Mouse (Mus musculus): ENCODE measurements at regions not wholly inside any gene's neighbourhood (a gene's known extent, or its start where the extent isn't known, plus 50 kb on each side); places are given as distances from the start of the nearest gene placed in this dataset.

DNA sequence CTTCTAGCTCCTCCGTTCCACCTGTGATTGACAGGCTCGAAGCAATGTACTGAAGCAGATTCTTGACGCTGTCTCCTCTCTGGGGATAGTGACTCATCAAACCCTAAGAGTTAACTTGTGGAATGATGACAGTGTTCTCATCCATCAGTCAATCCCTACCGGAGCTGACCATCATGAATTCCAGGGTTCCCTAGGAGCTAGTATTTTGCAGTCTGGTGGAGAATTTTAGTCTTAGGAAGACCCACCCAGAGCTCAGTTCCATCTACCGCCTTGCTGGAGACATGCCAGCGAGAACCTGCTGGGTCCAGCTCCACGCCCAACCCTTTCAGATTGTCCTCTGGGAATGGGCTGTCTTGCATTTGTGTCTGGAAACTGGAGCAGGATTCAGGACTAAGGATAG, 85.4 kb upstream of the Zfp366 start:
- no peak for DNase-seq (ENCODE audit: low spot score in 2 of 2)

DNA sequence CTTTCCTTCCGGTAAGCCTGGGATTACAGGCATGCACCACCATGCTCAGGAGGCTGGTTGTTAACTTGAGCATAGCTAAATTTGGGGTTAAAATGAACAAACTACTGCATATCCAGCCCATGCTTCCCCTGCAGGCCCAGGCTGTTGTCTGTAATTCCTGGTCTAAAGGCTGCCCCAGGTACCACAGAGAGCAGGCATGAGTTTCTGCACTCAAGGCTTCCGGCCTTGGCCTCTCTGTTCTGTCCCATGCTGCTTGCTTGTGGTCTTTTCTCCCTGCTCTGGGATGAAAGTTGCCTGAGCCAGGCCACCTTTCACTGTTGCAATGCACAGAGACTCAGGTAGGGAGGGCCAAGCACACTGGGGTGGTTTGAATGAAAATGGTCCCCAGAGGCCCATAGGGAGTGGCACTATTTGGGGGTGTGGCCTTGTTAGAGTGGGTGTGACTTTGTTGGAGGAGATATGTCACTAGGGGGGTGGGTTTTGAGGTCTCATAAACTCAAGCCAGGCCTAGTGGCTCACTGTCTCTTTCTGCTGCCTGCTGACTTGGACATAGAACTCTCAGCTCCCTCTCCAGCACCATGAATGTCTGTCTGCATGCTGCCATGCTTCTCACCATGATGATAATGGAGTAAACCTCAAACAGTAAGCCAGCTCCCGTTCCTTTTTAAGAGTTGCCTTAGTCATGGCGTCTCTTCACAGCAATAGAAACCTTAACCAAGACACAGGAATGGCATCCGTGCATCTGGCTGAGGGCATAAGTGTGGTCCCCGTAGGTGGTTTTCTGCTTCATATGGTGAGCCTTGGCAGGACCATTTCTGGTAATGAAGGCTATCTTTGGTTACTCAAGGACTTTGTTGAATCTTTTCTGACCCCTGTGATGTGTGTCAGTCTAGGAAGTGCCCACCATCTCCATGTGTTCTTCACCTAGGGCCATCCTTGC, 86.7 kb upstream of the Zfp366 start:
- no peak for DNase-seq (ENCODE audit: low spot score in 2 of 2)

DNA sequence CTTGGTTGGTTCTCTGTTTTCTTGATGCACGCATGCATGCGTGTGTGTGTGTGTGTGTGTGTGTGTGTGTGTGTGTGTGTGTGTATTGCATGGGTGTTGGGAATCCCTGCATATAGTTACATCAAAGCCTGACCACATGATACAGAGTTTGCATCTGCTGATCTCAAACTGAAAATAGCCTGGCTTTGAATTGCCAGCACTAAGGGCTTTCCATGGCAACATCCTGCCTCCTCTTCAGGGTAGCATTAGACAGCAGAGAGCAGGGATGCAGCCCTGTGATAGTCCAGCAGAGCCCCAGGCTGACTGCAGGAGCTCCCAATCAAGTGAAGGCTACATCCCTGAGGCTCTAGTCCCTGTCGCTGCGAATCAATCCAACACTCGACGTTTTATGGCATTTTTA, 87.8 kb upstream of the Zfp366 start:
- no peak for DNase-seq (ENCODE audit: low spot score in 2 of 2)

- no peak for DNase-seq (ENCODE audit: low spot score in 2 of 2)
These were observed 89.6 kb upstream of the Zfp366 start for GRCm38 (mm10) chr13:99095006-99095405.

DNA sequence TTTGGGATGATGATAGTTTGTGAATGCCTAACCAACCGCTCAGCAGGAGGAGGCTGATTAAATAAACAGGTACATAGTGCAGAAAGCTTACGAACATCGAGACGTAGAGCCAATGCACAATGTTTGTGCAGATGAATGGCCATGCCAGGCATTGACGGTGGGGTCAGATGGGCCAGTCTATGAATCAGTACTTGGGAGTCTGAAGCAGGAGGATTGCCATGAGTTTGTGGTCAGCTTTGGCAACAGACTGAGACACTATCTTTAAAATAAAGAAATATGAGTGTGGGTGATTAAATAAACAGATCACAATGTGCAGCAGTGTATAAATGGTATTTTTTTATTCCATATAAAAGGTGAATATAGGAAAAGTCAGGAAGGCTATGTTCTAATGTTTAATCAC, 90.4 kb upstream of the Zfp366 start:
- DNase-seq (ENCODE audit: low spot score in 2 of 2): no peak

GRCm38 (mm10) chr13:99093269-99093668, 91.4 kb upstream of the Zfp366 start:
- DNase-seq (ENCODE audit: low spot score in 2 of 2): peak; percentile 63 to 79

GRCm38 (mm10) chr13:99092279-99092930, 92.2 kb upstream of the Zfp366 start:
- peak; percentile 34 to 57 for DNase-seq (ENCODE audit: low spot score in 2 of 2)

DNA sequence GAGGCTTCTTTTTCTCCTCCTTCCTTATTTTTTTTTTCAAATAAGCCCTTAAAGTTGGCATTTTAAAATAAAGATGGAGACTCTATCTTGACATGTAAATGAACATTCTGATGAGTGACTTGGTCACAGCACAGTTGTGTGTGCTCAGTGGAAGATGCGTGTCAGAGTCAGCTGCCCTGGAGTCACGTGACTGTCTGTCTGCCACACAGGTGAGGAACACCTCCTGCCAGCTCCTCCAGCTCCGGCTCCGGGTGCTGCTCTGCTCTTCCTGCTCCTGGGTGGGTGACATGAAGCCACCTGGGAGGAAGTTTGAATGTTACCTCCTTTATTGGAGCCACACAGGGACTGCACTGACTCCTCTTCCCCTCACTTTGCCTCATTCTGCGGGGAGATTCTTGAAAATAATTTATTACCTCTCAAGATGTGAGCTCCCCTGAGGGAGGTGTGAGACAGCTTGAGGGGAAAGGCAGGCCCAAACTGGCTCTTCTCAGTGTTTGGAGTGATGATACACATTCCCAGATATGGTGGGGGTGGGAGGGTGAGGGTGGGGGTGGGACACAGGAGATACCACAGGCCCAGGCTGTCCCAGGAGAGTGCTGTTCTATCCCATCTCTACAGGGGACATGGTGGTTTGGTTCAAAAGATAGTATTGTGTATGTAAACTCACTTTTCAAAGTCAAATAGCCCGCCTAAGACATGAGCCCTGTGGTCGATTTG, 92.9 kb upstream of the Zfp366 start:
- DNase-seq (ENCODE audit: low spot score in 2 of 2): no peak

DNA sequence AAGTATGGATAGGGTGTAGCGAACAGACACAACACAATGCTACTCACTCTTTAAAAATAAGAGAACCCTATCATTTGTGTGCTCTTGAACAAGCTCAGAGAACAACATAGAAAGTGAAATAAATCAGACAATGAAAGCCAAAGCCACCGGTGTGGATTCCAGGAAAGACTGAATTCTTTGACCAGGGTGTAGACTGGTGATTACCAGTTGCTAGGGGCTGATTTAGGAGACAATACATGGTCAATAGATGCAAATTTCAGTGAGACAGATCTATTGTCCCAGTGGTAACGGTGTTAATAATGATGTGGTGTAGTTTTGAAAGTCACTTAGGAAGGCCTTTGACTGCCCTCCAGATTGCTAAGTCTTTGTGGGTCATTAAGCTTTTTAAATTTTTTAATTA, 94.3 kb upstream of the Zfp366 start:
- no peak for DNase-seq (ENCODE audit: low spot score in 2 of 2)

DNA sequence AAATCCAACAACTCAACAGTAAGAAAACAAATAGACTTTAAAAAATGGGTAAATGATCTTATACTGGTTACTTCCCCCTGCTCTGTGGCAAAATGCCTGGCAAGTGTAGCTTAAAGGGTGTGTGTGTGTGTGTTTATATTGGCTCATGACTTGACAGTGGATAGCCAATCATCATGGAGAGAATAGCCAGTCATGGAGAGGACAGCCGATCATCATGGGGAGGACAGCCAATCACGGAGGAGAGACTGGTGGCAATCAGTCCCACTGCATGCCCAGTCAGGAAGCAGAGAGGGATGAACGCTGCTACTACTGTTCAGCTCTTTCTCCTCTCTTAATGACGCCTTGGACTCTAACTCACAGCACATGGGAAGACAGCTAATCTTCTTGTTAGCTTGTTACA, 96.3 kb upstream of the Zfp366 start:
- no peak for DNase-seq (ENCODE audit: low spot score in 2 of 2)

- DNase-seq (ENCODE audit: low spot score in 2 of 2): no peak
These were observed 95.0 kb upstream of the 1700024P04Rik start for GRCm38 (mm10) chr13:99079331-99079761.

DNA sequence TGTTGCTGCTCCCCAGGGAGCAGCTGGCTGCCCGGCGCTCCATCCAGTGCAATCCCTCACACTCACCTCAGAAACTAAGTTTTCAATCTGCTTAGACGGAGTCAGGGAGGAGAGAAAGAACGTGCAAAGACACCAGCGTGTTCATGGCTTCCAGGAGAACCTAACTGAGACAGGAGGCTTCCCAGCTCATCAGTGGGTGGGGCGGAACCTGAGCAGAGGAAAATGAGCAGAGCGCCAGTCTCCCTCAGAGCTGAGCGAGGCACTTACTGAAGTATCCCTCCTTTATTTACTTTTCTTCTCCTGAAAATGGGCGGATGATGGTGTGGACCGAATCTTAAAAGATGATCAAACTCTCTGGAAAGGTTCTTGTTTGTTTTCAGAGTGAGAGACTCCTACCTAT, 94.3 kb upstream of the 1700024P04Rik start:
- DNase-seq (ENCODE audit: low spot score in 2 of 2): no peak

DNA sequence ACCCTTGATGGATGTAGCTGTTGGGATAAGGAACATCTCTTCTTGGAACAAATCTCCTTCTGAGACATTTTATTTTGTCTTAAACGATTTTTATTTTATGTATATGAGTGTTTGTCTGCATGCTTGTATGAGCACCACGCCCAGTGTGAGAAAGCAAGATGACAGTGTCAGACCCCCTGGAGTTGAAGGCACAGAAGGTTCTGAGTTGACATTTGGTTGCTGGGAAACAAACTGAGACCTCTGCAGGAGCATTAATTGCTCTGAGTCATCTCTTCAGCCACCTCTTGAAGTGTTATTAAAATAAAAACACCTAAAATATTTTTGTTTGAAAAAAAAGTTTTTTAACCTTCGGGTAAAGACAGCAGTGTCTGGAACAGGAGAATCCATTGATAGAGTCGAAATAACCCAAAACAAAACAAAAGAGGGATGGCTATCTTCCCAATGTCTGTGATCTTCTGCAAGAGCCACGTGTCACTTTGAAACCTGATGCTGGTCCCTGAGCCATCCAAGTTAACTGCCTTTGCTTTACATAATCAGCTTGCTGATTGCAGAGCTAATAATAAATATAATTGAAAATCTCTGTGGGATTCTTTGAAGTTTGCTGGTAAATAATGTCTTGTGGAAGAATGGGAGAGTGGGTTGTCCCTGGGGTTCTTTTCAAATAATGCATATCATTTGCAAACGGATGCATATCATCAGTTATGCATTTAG, 92.8 kb upstream of the 1700024P04Rik start:
- DNase-seq (ENCODE audit: low spot score in 2 of 2): no peak

DNA sequence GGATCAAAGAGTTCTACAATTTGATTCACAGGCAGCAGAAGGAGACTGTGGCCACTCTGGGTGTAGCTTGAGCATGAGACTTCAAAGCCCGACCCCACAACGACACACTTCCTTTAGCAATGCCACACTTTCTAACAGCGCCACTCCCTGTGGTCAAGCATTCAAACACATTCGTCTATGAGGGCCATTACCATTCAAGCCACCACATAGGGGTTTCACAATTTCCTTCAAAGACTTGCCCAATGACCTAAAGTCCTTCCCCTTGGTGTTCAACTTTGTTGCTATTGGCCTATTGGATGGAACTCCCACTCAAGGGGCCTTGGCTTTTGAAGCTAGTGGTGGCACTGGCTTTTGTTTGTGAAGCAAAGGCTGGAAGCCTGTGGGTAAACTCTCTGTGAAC, 91.1 kb upstream of the 1700024P04Rik start:
- no peak for DNase-seq (ENCODE audit: low spot score in 2 of 2)

DNA sequence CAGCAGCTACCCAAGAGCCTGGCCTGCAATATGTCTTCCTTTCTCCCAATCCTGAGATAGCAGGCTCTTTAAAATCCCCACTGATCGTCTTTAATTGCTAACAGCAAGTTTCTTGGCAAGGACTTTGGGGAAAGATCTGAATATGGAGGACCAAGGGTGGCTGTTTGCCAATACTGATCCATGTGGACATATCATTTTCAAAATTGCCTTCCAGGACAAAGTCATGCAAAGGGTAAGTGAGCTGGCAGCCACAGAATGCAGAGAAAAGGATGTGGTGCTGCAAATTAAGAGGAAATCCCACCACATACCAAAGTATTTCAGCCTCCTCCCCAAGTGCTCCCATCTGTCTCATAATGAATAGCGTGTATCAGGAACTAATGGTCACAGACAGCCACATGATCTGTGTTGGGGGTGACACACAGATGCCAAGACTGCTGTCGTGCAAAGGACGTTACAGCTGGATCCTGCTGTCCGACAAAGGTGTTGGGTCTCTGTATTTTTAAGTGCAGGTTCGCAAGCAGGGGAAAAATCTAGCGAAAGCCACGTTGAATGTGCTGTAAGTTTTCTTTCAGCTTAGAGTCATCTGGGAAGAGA, 87.6 kb upstream of the 1700024P04Rik start:
- DNase-seq (ENCODE audit: low spot score in 2 of 2): peak in 1 of 2 experiments; percentile 62

DNA sequence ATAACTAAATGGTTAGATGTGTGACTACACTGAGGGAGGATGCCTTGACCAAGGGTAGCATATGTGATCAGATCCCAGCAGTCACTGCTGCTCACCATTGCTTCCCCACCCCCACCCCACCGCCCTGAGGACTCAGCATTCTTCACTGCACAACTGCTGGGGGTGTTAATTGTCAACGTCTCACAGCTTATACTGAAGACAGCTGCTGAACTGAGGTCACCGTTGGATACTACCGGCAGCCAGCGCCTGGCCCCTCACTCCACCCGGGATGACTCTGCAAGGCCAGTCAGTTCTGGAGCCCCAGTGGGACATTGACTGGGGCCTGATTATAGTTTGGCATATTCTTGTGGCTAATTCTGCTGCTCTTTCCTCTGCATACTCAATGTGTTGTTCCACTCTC, 87.0 kb upstream of the 1700024P04Rik start:
- DNase-seq (ENCODE audit: low spot score in 2 of 2): peak in 1 of 2 experiments; percentile 68

- DNase-seq (ENCODE audit: low spot score in 2 of 2): no peak
These were observed 85.4 kb upstream of the 1700024P04Rik start for GRCm38 (mm10) chr13:99069767-99070166.

GRCm38 (mm10) chr13:99067504-99067903, 83.1 kb upstream of the 1700024P04Rik start:
- no peak for DNase-seq (ENCODE audit: low spot score in 2 of 2)

DNA sequence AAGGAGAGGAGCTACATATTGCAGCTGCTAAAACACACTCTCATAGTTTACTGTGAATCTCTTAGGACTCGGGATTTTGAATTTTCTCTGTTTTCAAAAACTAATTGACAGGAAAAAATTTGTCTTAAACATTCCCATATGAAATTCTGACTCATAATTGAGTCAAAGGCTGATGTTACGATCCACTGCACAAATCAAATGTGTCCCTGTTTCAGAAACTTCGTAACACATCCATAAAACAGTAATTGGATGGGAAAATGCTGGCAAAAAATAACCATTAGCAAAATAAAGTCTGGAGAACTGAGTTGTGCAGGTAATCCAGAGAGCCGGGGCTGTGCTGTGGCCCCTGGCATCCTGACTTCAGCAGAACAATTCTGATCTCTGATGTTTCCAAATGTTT, 79.1 kb upstream of the 1700024P04Rik start:
- no peak for DNase-seq (ENCODE audit: low spot score in 2 of 2)

- no peak for DNase-seq (ENCODE audit: low spot score in 2 of 2)
These were observed 78.6 kb upstream of the 1700024P04Rik start for GRCm38 (mm10) chr13:99062936-99063335.
